Mouse (Mus musculus): ENCODE data around the gene Prex1.

The Prex1 gene

GRCm38 (mm10) chr2:166658380-166658779 lies 55.3 kb downstream of the Prex1 start:
- DNase-seq: no peak

- DNase-seq: no peak
These were observed 56.1 kb downstream of the Prex1 start for GRCm38 (mm10) chr2:166657451-166658011.

GRCm38 (mm10) chr2:166656630-166657029 lies 57.0 kb downstream of the Prex1 start:
- peak; percentile 49 to 68 for DNase-seq

GRCm38 (mm10) chr2:166655727-166656520 lies 57.7 kb downstream of the Prex1 start:
- peak; percentile 63 to 78 for DNase-seq

GRCm38 (mm10) chr2:166655308-166655707 lies 58.3 kb downstream of the Prex1 start:
- no peak for DNase-seq

GRCm38 (mm10) chr2:166654875-166655274 lies 58.8 kb downstream of the Prex1 start:
- no peak for DNase-seq

GRCm38 (mm10) chr2:166653564-166653963 lies 60.1 kb downstream of the Prex1 start:
- DNase-seq: no peak

- DNase-seq: no peak
These were observed 61.0 kb downstream of the Prex1 start for GRCm38 (mm10) chr2:166652672-166653071.

GRCm38 (mm10) chr2:166651317-166652030 lies 62.2 kb downstream of the Prex1 start:
- DNase-seq: peak; percentile 49 to 73

- DNase-seq: peak; percentile 73 to 86
These were observed 63.2 kb downstream of the Prex1 start for GRCm38 (mm10) chr2:166650414-166650813.

- no peak for DNase-seq
These were observed 66.4 kb downstream of the Prex1 start for GRCm38 (mm10) chr2:166647242-166647641.

GRCm38 (mm10) chr2:166646434-166647088 lies 67.1 kb downstream of the Prex1 start:
- peak; percentile 61 to 74 for DNase-seq

- DNase-seq: no peak
These were observed 68.8 kb downstream of the Prex1 start for GRCm38 (mm10) chr2:166644816-166645215.

- peak; percentile 65 to 85 for DNase-seq
These were observed 71.0 kb downstream of the Prex1 start for GRCm38 (mm10) chr2:166642581-166642987.

GRCm38 (mm10) chr2:166639750-166640149 lies 73.9 kb downstream of the Prex1 start:
- DNase-seq: no peak

- no peak for DNase-seq
These were observed 74.5 kb downstream of the Prex1 start for GRCm38 (mm10) chr2:166638947-166639641.

GRCm38 (mm10) chr2:166638079-166638800 lies 75.4 kb downstream of the Prex1 start:
- no peak for DNase-seq

- no peak for DNase-seq
These were observed 76.0 kb downstream of the Prex1 start for GRCm38 (mm10) chr2:166637673-166637990.

GRCm38 (mm10) chr2:166636867-166637672 lies 76.6 kb downstream of the Prex1 start:
- DNase-seq: peak; percentile 64 to 80

GRCm38 (mm10) chr2:166635521-166635920 lies 78.1 kb downstream of the Prex1 start:
- no peak for DNase-seq

Measured in thymus, postnatal 36 days (tissue).